Mouse (Mus musculus) heart, postnatal 14 days (tissue): Measurements from ENCODE around the gene Ccdc70. TPM values are rescaled to one million over a fixed set of nuclear protein-coding genes. Genes with fewer than 3 reads are reported as not detected.
"Not testable (repeated sequence)": the region's sequence is repeated elsewhere in the genome, so short reads cannot be mapped to it uniquely, and the experiment has no call there.

ENCODE experiments used
- DNase-seq, 2 experiments: peaks; one replicate each; pipeline ENCODE4 v3.0.0; 2021 to 2022
- intact Hi-C: fragments of 180-260 bp; cut with DNase I; formaldehyde crosslinking; loops from one replicate; pipeline ENCODE4 v1.15.1; 2025
- long read RNA-seq, 2 experiments: library from polyadenylated mRNA; stranded (forward); transcript quantifications; one replicate each; pipeline ENCODE4 v2.0.0; 2021
- total RNA-seq, 2 experiments: library from RNA; stranded (reverse); gene quantifications; 2 replicates each; pipeline ENCODE4 v1.2.3; 2021

Gene Ccdc70
- not detected for total RNA-seq
- long read RNA-seq, experiment 1 = 0 reads
- long read RNA-seq, experiment 2 = 0 reads

- no peak for DNase-seq
- intact Hi-C loops = no loop called here
Observed at GRCm38 (mm10) chr8:21969475-21969874, at the start of gene Ccdc70. Ccdc70 (plus strand) TSS chr8:21969775.

GRCm38 (mm10) chr8:21930754-21931153 is 38.8 kb upstream of the Ccdc70 start:
- intact Hi-C loops = not testable (repeated sequence)

GRCm38 (mm10) chr8:21932610-21933009 is 37.0 kb upstream of the Ccdc70 start, which contains the start of gene Defb15:
Defb15 (minus strand) TSS chr8:21932710.
- intact Hi-C loops = no loop called here
- no peak for DNase-seq

More at GRCm38 (mm10) chr8:21930754-21931153, 38.8 kb upstream of the Ccdc70 start:
- DNase-seq = not testable (repeated sequence)

- DNase-seq, intact Hi-C loops: not testable (repeated sequence)
Observed at GRCm38 (mm10) chr8:21938052-21938451, 31.5 kb upstream of the Ccdc70 start, which contains the start of gene Defb35. Defb35 (plus strand) TSS chr8:21938352.

- intact Hi-C loops = no loop called here
- DNase-seq = no peak
Observed at GRCm38 (mm10) chr8:21946462-21946861, 23.1 kb upstream of the Ccdc70 start, which contains the start of gene Defb13. Defb13 (plus strand) TSS chr8:21946762.

GRCm38 (mm10) chr8:21947311-21948017 is 22.1 kb upstream of the Ccdc70 start:
- intact Hi-C loops = no loop called here
- DNase-seq = no peak

- intact Hi-C loops = no loop called here
- DNase-seq = peak; percentile 8 to 17
Observed at GRCm38 (mm10) chr8:21955321-21955720, 14.3 kb upstream of the Ccdc70 start.

GRCm38 (mm10) chr8:21956336-21956735 is 13.2 kb upstream of the Ccdc70 start:
- DNase-seq = no peak
- intact Hi-C loops = no loop called here

GRCm38 (mm10) chr8:21958414-21958813 is 11.2 kb upstream of the Ccdc70 start, which contains the start of gene Fam90a1a:
Fam90a1a (plus strand) TSS chr8:21958714.
- DNase-seq = no peak
- intact Hi-C loops = no loop called here

- no peak for DNase-seq
- intact Hi-C loops = no loop called here
Observed at GRCm38 (mm10) chr8:21966646-21967045, 2.9 kb upstream of the Ccdc70 start.

- intact Hi-C loops = no loop called here
- DNase-seq = no peak
Observed at GRCm38 (mm10) chr8:21978193-21978592, 8.6 kb downstream of the Ccdc70 start.

GRCm38 (mm10) chr8:21981664-21982337 is 12.2 kb downstream of the Ccdc70 start:
- intact Hi-C loops = no loop called here
- DNase-seq = peak in 1 of 2 experiments; percentile 12

GRCm38 (mm10) chr8:21992184-21992583 is 22.6 kb downstream of the Ccdc70 start:
- DNase-seq = peak; percentile 41 to 55
- intact Hi-C loops = loop anchor here (5.0 kb wide), 4 partner anchors 50 to 385 kb away; partner anchors contain the start of gene Nek3

GRCm38 (mm10) chr8:21995181-21995580 is 25.6 kb downstream of the Ccdc70 start:
- intact Hi-C loops = no loop called here
- DNase-seq = no peak

- intact Hi-C loops = no loop called here
Observed at GRCm38 (mm10) chr8:22004750-22005522, 35.4 kb downstream of the Ccdc70 start.

GRCm38 (mm10) chr8:22006423-22006822 is 36.8 kb downstream of the Ccdc70 start:
- intact Hi-C loops = no loop called here
- no peak for DNase-seq

More at GRCm38 (mm10) chr8:22004750-22005522, 35.4 kb downstream of the Ccdc70 start:
- DNase-seq = no peak

GRCm38 (mm10) chr8:22009403-22009802 is 39.8 kb downstream of the Ccdc70 start:
- intact Hi-C loops = no loop called here
- no peak for DNase-seq

- intact Hi-C loops = no loop called here
- no peak for DNase-seq
Observed at GRCm38 (mm10) chr8:22013034-22013707, 43.6 kb downstream of the Ccdc70 start.

- DNase-seq = no peak
Observed at GRCm38 (mm10) chr8:22017731-22018130, 48.2 kb downstream of the Ccdc70 start.

GRCm38 (mm10) chr8:22019498-22019897 is 49.9 kb downstream of the Ccdc70 start:
- DNase-seq = no peak
- intact Hi-C loops = no loop called here

More at GRCm38 (mm10) chr8:22017731-22018130, 48.2 kb downstream of the Ccdc70 start:
- intact Hi-C loops = no loop called here
